ENCODE assay signal across 9 mouse cellular contexts in the genomic region with DNA sequence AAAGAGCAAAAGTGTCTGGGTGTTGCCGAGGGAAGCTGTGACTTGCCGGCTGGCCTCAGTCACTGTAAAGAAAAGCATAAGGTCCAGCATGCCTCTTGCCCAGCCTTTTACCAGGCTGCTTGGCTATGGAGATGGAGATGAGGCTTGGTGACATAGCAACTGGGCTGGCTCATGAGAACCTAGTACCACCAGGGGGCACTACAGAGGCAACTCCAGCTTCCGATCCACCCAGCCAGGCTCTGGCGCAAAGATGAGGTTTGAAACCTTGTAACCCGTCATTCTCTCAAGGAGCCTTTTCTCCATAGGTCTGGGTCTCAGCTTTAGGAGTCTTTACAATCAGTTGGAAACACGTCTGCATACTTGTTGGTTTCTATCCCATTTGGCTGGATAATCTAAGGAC.
A peak's percentile ranks its signal among the peaks of the same experiment; 100 is the strongest.
DNase-seq lines count a peak whose midpoint lies in the region; ATAC-seq and TF ChIP-seq lines count a peak whose summit lies in the region.
"Had no signal": no experiment of that assay in that cellular context is flagged by ENCODE, and none has a peak within 500 bp of the region (broad histone marks: within the 10 kb centered on the region; RNA-seq: fewer than 3 reads in every experiment).

No protein-coding gene starts in this region.

- H3K4me2 ChIP-seq in limb, embryonic 14.5 days (replicated peaks; ENCODE audit: low read depth, low read length, severe bottlenecking): no peak overlapping the region
- H3K4me2 ChIP-seq: heart, embryonic 13.5 days had no signal

- H3K27ac ChIP-seq in limb, embryonic 14.5 days (replicated peaks; ENCODE audit: low read depth, low read length): no peak overlapping the region
- H3K27ac ChIP-seq: heart, embryonic 13.5 days had no signal

- H3K4me3 ChIP-seq in C2C12 (ENCODE audit: insufficient read depth, poor library complexity, severe bottlenecking): no peak overlapping the region
- no peak overlapping the region for H3K4me3 ChIP-seq in limb, embryonic 14.5 days (replicated peaks; ENCODE audit: low read length)
- H3K4me3 ChIP-seq: heart, embryonic 13.5 days had no signal

- no peak for TF ChIP-seq POLR2A in limb, embryonic 14.5 days (IDR thresholded peaks at IDR 0.05; ENCODE audit: borderline replicate concordance, extremely low read depth, insufficient read depth, insufficient read length)

- no peaks in the 10 kb centered on the region for H3K27me3 ChIP-seq in C2C12 (ENCODE audit: control insufficient read depth, insufficient read depth, insufficient read length)
- no peaks in the 10 kb centered on the region for H3K27me3 ChIP-seq in limb, embryonic 14.5 days (ENCODE audit: control insufficient read depth, insufficient read depth, low read length)
- H3K27me3 ChIP-seq: heart, embryonic 13.5 days had no signal

- no peaks in the 10 kb centered on the region for H3K9me3 ChIP-seq in limb, embryonic 14.5 days (ENCODE audit: control insufficient read depth, low read length)
- H3K9me3 ChIP-seq: heart, embryonic 13.5 days had no signal

- DNase-seq in adipocyte (ENCODE audit: low spot score): peak; percentile 62
- peak; percentile 70 to 83 for DNase-seq in cerebellum, postnatal 4 days (ENCODE audit: low spot score in 2 of 2)
- DNase-seq in gastrocnemius, postnatal 10 days: peak; percentile 81
- DNase-seq in kidney, adult 9 months: peak; percentile 74
- DNase-seq in limb, embryonic 14.5 days (ENCODE audit: low spot score): peak; percentile 81
- peak; percentile 38 to 61 for DNase-seq in natural killer cell, adult 2 months (ENCODE audit: low spot score in 2 of 2)
- peak; percentile 51 for DNase-seq in telencephalon, adult 2 months (ENCODE audit: low read depth, low spot score)

- peak; percentile 61 for TF ChIP-seq CTCF in C2C12 (IDR thresholded peaks at IDR 0.05; ENCODE audit: control insufficient read depth, insufficient read depth, insufficient read length)

- WGBS in limb, embryonic 14.5 days: 21% methylated on average over 6 of the region's 6 CpGs

- H3K9ac ChIP-seq in limb, embryonic 14.5 days (ENCODE audit: low read depth, low read length, severe bottlenecking): no peak overlapping the region
- H3K9ac ChIP-seq: heart, embryonic 13.5 days had no signal

- no peaks in the 10 kb centered on the region for H3K79me3 ChIP-seq in C2C12 (ENCODE audit: low read depth)

- H3K79me2 ChIP-seq in C2C12 (ENCODE audit: control insufficient read depth, insufficient read depth): no peaks in the 10 kb centered on the region

- H3K4me1 ChIP-seq in limb, embryonic 14.5 days (ENCODE audit: control insufficient read depth, insufficient read depth, low read length): no peaks in the 10 kb centered on the region

- H3ac ChIP-seq in C2C12 (ENCODE audit: control insufficient read depth, insufficient read length, low read depth): no peak overlapping the region

- peaks cover 64% of the 10 kb centered on the region for H3K36me3 ChIP-seq in C2C12 (ENCODE audit: control insufficient read depth, insufficient read depth)
- peaks cover 35% of the 10 kb centered on the region for H3K36me3 ChIP-seq in limb, embryonic 14.5 days (ENCODE audit: control insufficient read depth, insufficient read depth, low read length)

- peak; percentile 65; the same call in 1 of the 2 replicates for ATAC-seq in limb, embryonic 14.5 days (ENCODE audit: low FRiP score, low read depth)

TF ChIP-seq in C2C12, 6 proteins besides CTCF, POLR2A, EP300 and RAD21:
- TF ChIP-seq MAX (IDR thresholded peaks at IDR 0.05) (no peak), FOSL1 (IDR thresholded peaks at IDR 0.05; ENCODE audit: insufficient read depth, low read length, poor library complexity, severe bottlenecking) (no peak), MYOD1 (IDR thresholded peaks at IDR 0.05; ENCODE audit: control insufficient read depth, insufficient read length, low read depth) (no peak), CEBPB (IDR thresholded peaks at IDR 0.05; ENCODE audit: low read depth) (no peak), USF1 (IDR thresholded peaks at IDR 0.05; ENCODE audit: low read depth) (no peak)
TF ChIP-seq in C2C12: peak in this region for 0.
